In the genomic region with DNA sequence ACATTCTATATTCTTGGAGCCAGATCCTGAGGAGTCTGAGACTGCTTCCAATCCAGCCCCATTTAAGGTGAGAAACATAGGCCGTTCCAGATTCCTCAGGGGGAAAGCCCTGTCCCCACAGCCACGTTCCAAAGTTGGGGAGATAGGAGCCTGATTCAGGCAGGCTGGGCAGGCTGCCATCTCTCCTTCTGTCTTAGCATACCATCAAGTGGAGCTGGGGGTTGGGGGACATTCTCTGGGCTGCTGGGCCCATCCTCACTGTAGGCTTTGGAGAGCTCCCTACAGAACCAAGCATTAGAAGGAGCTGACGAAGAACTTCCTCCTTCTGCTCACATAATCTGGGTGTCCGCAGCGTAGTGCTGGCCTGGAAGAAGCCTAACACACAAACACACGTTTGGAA, we compare ENCODE assay signal across 13 mouse cellular contexts. TPM values are rescaled to one million over a fixed set of nuclear protein-coding genes. Genes with fewer than 3 reads are reported as not detected.
A peak's percentile ranks its signal among the peaks of the same experiment; 100 is the strongest.
DNase-seq lines count a peak whose midpoint lies in the region; ATAC-seq and TF ChIP-seq lines count a peak whose summit lies in the region.
"Had no signal": no experiment of that assay in that cellular context is flagged by ENCODE, and none has a peak within 500 bp of the region (broad histone marks: within the 10 kb centered on the region; RNA-seq: fewer than 3 reads in every experiment).

No protein-coding gene starts in this region.

- no peak overlapping the region for H3K9ac ChIP-seq in heart, postnatal 0 days (replicated peaks; ENCODE audit: low read depth, low read length)
- H3K9ac ChIP-seq in heart, adult 2 months (ENCODE audit: low read depth, low read length) = no peak overlapping the region
- no peak overlapping the region for H3K9ac ChIP-seq in lung, embryonic 15.5 days
- peak overlapping the region; percentile 44 for H3K9ac ChIP-seq in CH12.LX (ENCODE audit: insufficient read depth, low read depth)

- no peaks in the 10 kb centered on the region for H3K79me2 ChIP-seq in heart, adult 2 months (replicated peaks; ENCODE audit: control insufficient read depth, insufficient read depth, low read length)
- peaks cover 14% of the 10 kb centered on the region; the same call in 1 of the 2 replicates for H3K79me2 ChIP-seq in CH12.LX (replicated peaks; ENCODE audit: control insufficient read depth, extremely low read depth, insufficient read depth, poor library complexity, severe bottlenecking)

- 0 out of 2 replicates have a peak, but pooled peaks have one; percentile 38 for ATAC-seq in heart, postnatal 0 days (ENCODE audit: insufficient read depth, low read depth)
- no peak for ATAC-seq in lung, embryonic 15.5 days (ENCODE audit: borderline replicate concordance, extremely low read depth, low FRiP score, low TSS enrichment)
- ATAC-seq: forebrain, embryonic 16.5 days; Patski had no signal

- WGBS in heart, postnatal 0 days = 38% methylated on average over 6 of the region's 6 CpGs
- 44% methylated on average over 6 of the region's 6 CpGs for WGBS in heart, adult 2 months
- WGBS in lung, embryonic 15.5 days = 47% methylated on average over 6 of the region's 6 CpGs

- in situ Hi-C loops in CH12.LX (cut with MboI; ENCODE audit: low pct_ligation_motif_present, low pct_unique_long_range_greater_than_20kb, low sequenced_read_pairs) = loop anchor here (10.0 kb wide), 1 partner anchor 269 kb away; a partner anchor contains a TSS

- 0 out of 2 replicates have a peak, but pooled peaks cover 6% of the 10 kb centered on the region for H3K27me3 ChIP-seq in heart, postnatal 0 days (ENCODE audit: control insufficient read depth, insufficient read depth, low read length)
- no peaks in the 10 kb centered on the region for H3K27me3 ChIP-seq in heart, adult 2 months (ENCODE audit: control insufficient read depth, insufficient read depth, low read length)
- no peaks in the 10 kb centered on the region for H3K27me3 ChIP-seq in lung, embryonic 15.5 days
- H3K27me3 ChIP-seq in CH12.LX (replicated peaks) = no peaks in the 10 kb centered on the region

- intact Hi-C loops in heart, adult 2 months (cut with DNase I) = no loop called here

- H3K9me3 ChIP-seq in heart, postnatal 0 days (replicated peaks; ENCODE audit: control insufficient read depth, low read length) = no peaks in the 10 kb centered on the region
- no peaks in the 10 kb centered on the region for H3K9me3 ChIP-seq in lung, embryonic 15.5 days
- H3K9me3 ChIP-seq in CH12.LX (replicated peaks; ENCODE audit: low read length) = no peaks in the 10 kb centered on the region
- H3K9me3 ChIP-seq: hindbrain, embryonic 10.5 days had no signal

- no peak for TF ChIP-seq CTCF in heart, postnatal 0 days (IDR thresholded peaks at IDR 0.05; ENCODE audit: low read depth)
- TF ChIP-seq CTCF in heart, adult 2 months (IDR thresholded peaks at IDR 0.05) = no peak
- TF ChIP-seq CTCF in CH12.LX (conservative IDR thresholded peaks at IDR 0.05 in 1 of 2, IDR thresholded peaks at IDR 0.05 in 1 of 2; ENCODE audit: low read depth in 2 of 2, low read length in 2 of 2) = no peak
- TF ChIP-seq CTCF in brain, embryonic 14.5 days (IDR thresholded peaks at IDR 0.05; ENCODE audit: borderline replicate concordance, extremely low read depth, insufficient read depth, insufficient read length) = no peak

- H3K27ac ChIP-seq in heart, postnatal 0 days (ENCODE audit: low read depth) = peak overlapping the region; percentile 31
- no peak overlapping the region for H3K27ac ChIP-seq in heart, adult 2 months
- H3K27ac ChIP-seq in lung, embryonic 15.5 days = 0 out of 2 replicates have a peak overlapping the region, but pooled peaks have one; percentile 46
- peak overlapping the region; percentile 98 for H3K27ac ChIP-seq in CH12.LX (ENCODE audit: insufficient read depth, low read depth)
- H3K27ac ChIP-seq: hindbrain, embryonic 10.5 days had no signal

- dilution Hi-C loops in CH12.LX (cut with MboI; ENCODE audit: extremely low pct_ligation_motif_present, extremely low pct_unique_long_range_greater_than_20kb, low sequenced_read_pairs) = no loop called here

- peaks cover 20% of the 10 kb centered on the region for H3K4me1 ChIP-seq in heart, postnatal 0 days (ENCODE audit: control insufficient read depth, insufficient read depth)
- no peaks in the 10 kb centered on the region for H3K4me1 ChIP-seq in heart, adult 2 months (ENCODE audit: control insufficient read depth, insufficient read depth, low read length)
- H3K4me1 ChIP-seq in lung, embryonic 15.5 days = peaks cover 12% of the 10 kb centered on the region
- peaks cover 45 to 63% of the 10 kb centered on the region in 2 experiments for H3K4me1 ChIP-seq in CH12.LX (ENCODE audit: control insufficient read depth in 1 of 2, insufficient read depth in 2 of 2)

- peak; percentile 39 for DNase-seq in heart, postnatal 0 days (ENCODE audit: low spot score)
- no peak for DNase-seq in heart, adult 2 months
- DNase-seq in lung, postnatal 36 days = no peak
- DNase-seq in CH12.LX (ENCODE audit: extremely low read depth) = no peak
- peak; percentile 30 for DNase-seq in brain, embryonic 14.5 days (ENCODE audit: low read depth)
- no peak for DNase-seq in ovary, adult 18-20 months (ENCODE audit: low spot score)
- DNase-seq in cerebellum, adult 9-10 months = no peak
- DNase-seq: kidney, adult 11 months had no signal

- no peak for TF ChIP-seq EP300 in heart, postnatal 0 days (IDR thresholded peaks at IDR 0.05; ENCODE audit: low read depth)
- TF ChIP-seq EP300 in heart, adult 2 months (IDR thresholded peaks at IDR 0.05; ENCODE audit: insufficient read depth, low read depth, low read length) = no peak
- 0 out of 2 replicates have a peak, but pooled peaks have one; percentile 14 for TF ChIP-seq EP300 in CH12.LX (IDR thresholded peaks at IDR 0.05; ENCODE audit: low read length)

- H3K36me3 ChIP-seq in heart, postnatal 0 days (replicated peaks; ENCODE audit: control insufficient read depth, insufficient read depth, low read length) = no peaks in the 10 kb centered on the region
- no peaks in the 10 kb centered on the region for H3K36me3 ChIP-seq in heart, adult 2 months (ENCODE audit: control insufficient read depth, insufficient read depth, low read length)
- no peaks in the 10 kb centered on the region for H3K36me3 ChIP-seq in lung, embryonic 15.5 days
- peaks cover 3 to 4% of the 10 kb centered on the region in 2 experiments for H3K36me3 ChIP-seq in CH12.LX (replicated peaks in 1 of 2; ENCODE audit: control insufficient read depth in 1 of 2, insufficient read depth in 1 of 2, low read length in 1 of 2)
- H3K36me3 ChIP-seq: hindbrain, embryonic 10.5 days had no signal

- no peak overlapping the region for H3K4me3 ChIP-seq in heart, postnatal 0 days (ENCODE audit: low read depth, low read length)
- H3K4me3 ChIP-seq in heart, adult 2 months = no peak overlapping the region
- no peak overlapping the region for H3K4me3 ChIP-seq in lung, embryonic 15.5 days
- H3K4me3 ChIP-seq in CH12.LX (replicated peaks in 1 of 3; ENCODE audit: low read depth in 2 of 3, low read length in 2 of 3, poor library complexity in 1 of 3) = peak overlapping the region in 2 of 3 experiments; percentile 0 to 63
- H3K4me3 ChIP-seq: hindbrain, embryonic 10.5 days had no signal

- no peak for TF ChIP-seq POLR2A in heart, adult 2 months (IDR thresholded peaks at IDR 0.05; ENCODE audit: insufficient read depth, low read depth, low read length)
- no peak; the same call in 1 of the 2 replicates for TF ChIP-seq POLR2A in CH12.LX (IDR thresholded peaks at IDR 0.05; ENCODE audit: low read depth, low read length)
- TF ChIP-seq POLR2A in brain, embryonic 14.5 days (IDR thresholded peaks at IDR 0.05; ENCODE audit: borderline replicate concordance, extremely low read depth, insufficient read depth, insufficient read length, poor library complexity, severe bottlenecking) = no peak

- no peak for TF ChIP-seq RAD21 in CH12.LX (IDR thresholded peaks at IDR 0.05; ENCODE audit: low read depth, low read length)

- H3K4me2 ChIP-seq in heart, postnatal 0 days (ENCODE audit: low read depth, low read length) = no peak overlapping the region
- no peak overlapping the region for H3K4me2 ChIP-seq in lung, embryonic 15.5 days
- H3K4me2 ChIP-seq in CH12.LX (ENCODE audit: insufficient read depth, low read depth, poor library complexity, severe bottlenecking) = peak overlapping the region; percentile 52

TF ChIP-seq in CH12.LX, 34 proteins besides CTCF, POLR2A, EP300 and RAD21 (continues in another document):
- 0 out of 2 replicates have a peak, but pooled peaks have one; percentile 14 for TF ChIP-seq MXI1 (IDR thresholded peaks at IDR 0.05; ENCODE audit: low read depth, low read length)
- TF ChIP-seq RCOR1 (conservative IDR thresholded peaks at IDR 0.05; ENCODE audit: low read depth, low read length) = 0 out of 2 replicates have a peak, but pooled peaks have one; percentile 21
- peak; percentile 18; the same call in 1 of the 2 replicates for TF ChIP-seq TCF12 (IDR thresholded peaks at IDR 0.05; ENCODE audit: low read depth, low read length)
- peak; percentile 12; the same call in 1 of the 2 replicates for TF ChIP-seq MAX (IDR thresholded peaks at IDR 0.05; ENCODE audit: low read length)
- 0 out of 2 replicates have a peak, but pooled peaks have one; percentile 36 for TF ChIP-seq ZMIZ1 (IDR thresholded peaks at IDR 0.05; ENCODE audit: low read depth, low read length)
- TF ChIP-seq MEF2A (IDR thresholded peaks at IDR 0.05; ENCODE audit: borderline replicate concordance, low read depth, low read length) = 0 out of 2 replicates have a peak, but pooled peaks have one; percentile 19
- no peak for TF ChIP-seq USF2 (conservative IDR thresholded peaks at IDR 0.05; ENCODE audit: low read depth, low read length)

RNA-seq across cellular contexts. Expression of a gene that starts 0.8 kb away (rescaled TPM):
- 1.3 and 2.3 TPM in 2 replicates for total RNA-seq in heart, postnatal 0 days (2014; rRNA removed; ENCODE audit: low replicate concordance)
- 1.5 and 2.2 TPM in 2 replicates for polyA plus RNA-seq in heart, postnatal 0 days (2015; fragmentation: Nextera tagmentation; extraction: Ambion mirVana)
- 1 to 10 TPM; 1.6 to 1.8 TPM for total RNA-seq in heart, adult 2 months (2021)
- 4.5 and 4.9 TPM in 2 replicates for polyA plus RNA-seq in heart, adult 2 months (2012; rRNA removed)
- polyA plus RNA-seq in lung, embryonic 15.5 days (2015; fragmentation: Nextera tagmentation; extraction: Ambion mirVana) = 5.3 and 5.9 TPM in 2 replicates
- total RNA-seq in CH12.LX (2012; rRNA removed) = 213 and 339 TPM in 2 replicates
- 177 and 188 TPM in 2 replicates for total RNA-seq in CH12.LX (2014; rRNA removed)
- 118 and 145 TPM in 2 replicates for polyA plus RNA-seq in CH12.LX (2012; ENCODE audit: insufficient read length, low read depth)
- polyA plus RNA-seq in brain, embryonic 14.5 days (2012; rRNA removed) = 0.66 and 1.1 TPM in 2 replicates

RNA-seq across cellular contexts. Expression of a gene that starts 37.6 kb away (rescaled TPM):
- not detected in 2 replicates for total RNA-seq in heart, postnatal 0 days (2014; rRNA removed; ENCODE audit: low replicate concordance)
- 1.9 and 2.1 TPM in 2 replicates for polyA plus RNA-seq in heart, postnatal 0 days (2015; fragmentation: Nextera tagmentation; extraction: Ambion mirVana)
- total RNA-seq in heart, adult 2 months (2021) = under 1 TPM; 0.44 to 0.77 TPM
- polyA plus RNA-seq in heart, adult 2 months (2012; rRNA removed) = 0.37 and 0.56 TPM in 2 replicates
- 0.18 and 0.26 TPM in 2 replicates for polyA plus RNA-seq in lung, embryonic 15.5 days (2015; fragmentation: Nextera tagmentation; extraction: Ambion mirVana)
- 11.8 and 12.8 TPM in 2 replicates for total RNA-seq in CH12.LX (2012; rRNA removed)
- total RNA-seq in CH12.LX (2014; rRNA removed) = 10.0 and 11.4 TPM in 2 replicates
- polyA plus RNA-seq in CH12.LX (2012; ENCODE audit: insufficient read length, low read depth) = 16.4 and 21.0 TPM in 2 replicates
- 1.00 and 2.9 TPM in 2 replicates for polyA plus RNA-seq in brain, embryonic 14.5 days (2012; rRNA removed)
- total RNA-seq: megakaryocyte progenitor cell, adult 5-6 weeks had no signal
- polyA plus RNA-seq: forebrain, embryonic 16.5 days; Patski had no signal

Comparison
In these comparisons a context has a peak if more than half of its experiments do, and no peak if none do; other contexts are left out.
1. DNase-seq: peak in heart, postnatal 0 days (single experiment) and brain, embryonic 14.5 days (single experiment); none in heart, adult 2 months (0 of 2), lung, postnatal 36 days (single experiment), CH12.LX (single experiment), ovary, adult 18-20 months (single experiment) and cerebellum, adult 9-10 months (single experiment).
2. H3K4me3 ChIP-seq: peak in CH12.LX (2 of 3); none in heart, postnatal 0 days (single experiment), heart, adult 2 months (single experiment) and lung, embryonic 15.5 days (single experiment).
3. RNA of a gene that starts 0.8 kb away (polyA plus RNA-seq): 118 to 145 TPM in CH12.LX; 5.3 to 5.9 TPM in lung, embryonic 15.5 days, 4.5 to 4.9 TPM in heart, adult 2 months, 1.5 to 2.2 TPM in heart, postnatal 0 days and 0.66 to 1.1 TPM in brain, embryonic 14.5 days; every median in the first group is over 10 times any median in the second.